Mouse (Mus musculus): ENCODE measurements around the gene Ppia. TPM values are rescaled to one million over a fixed set of nuclear protein-coding genes. Genes with fewer than 3 reads are reported as not detected.
A peak's percentile ranks its signal among the peaks of the same experiment; 100 is the strongest.

The Ppia gene
- polyA plus RNA-seq, 1 experiment from 2014 or later: 5,401 TPM

- WGBS: 92% methylated on average over 10 of the region's 10 CpGs
- Histone ChIP-seq H3K36me3 (ENCODE audit: control insufficient read depth, insufficient read depth, low read length) (peaks cover 61% of the 10 kb centered on the region), H3K27ac (ENCODE audit: low read depth, low read length) (no peak overlapping the region), H3K4me1 (replicated peaks; ENCODE audit: control insufficient read depth, insufficient read depth, low read length) (no peaks in the 10 kb centered on the region), H3K9me3 (ENCODE audit: control insufficient read depth, low read length) (no peaks in the 10 kb centered on the region), H3K9ac (ENCODE audit: low read depth, low read length) (no peak overlapping the region), H3K4me3 (ENCODE audit: low read depth, low read length) (no peak overlapping the region), H3K27me3 (replicated peaks; ENCODE audit: control insufficient read depth, insufficient read depth, low read length) (no peaks in the 10 kb centered on the region), H3K4me2 (no peak overlapping the region)
- no peak for ATAC-seq (replicated peaks; ENCODE audit: low FRiP score)
- DNase-seq (ENCODE audit: low spot score): no peak
Measured at GRCm38 (mm10) chr11:6398141-6398540, 17.1 kb upstream of the Ppia start.

- DNase-seq (ENCODE audit: low spot score) (no peak), ATAC-seq (replicated peaks; ENCODE audit: low FRiP score) (peak; percentile 35; the same call in 1 of the 2 replicates)
- no peaks in the 10 kb centered on the region for H3K27me3 ChIP-seq (replicated peaks; ENCODE audit: control insufficient read depth, insufficient read depth, low read length)
- no peak overlapping the region for H3K9ac ChIP-seq (ENCODE audit: low read depth, low read length)
- peaks cover 11% of the 10 kb centered on the region for H3K4me1 ChIP-seq (replicated peaks; ENCODE audit: control insufficient read depth, insufficient read depth, low read length)
- H3K36me3 ChIP-seq (ENCODE audit: control insufficient read depth, insufficient read depth, low read length): peaks cover 66% of the 10 kb centered on the region
- no peaks in the 10 kb centered on the region for H3K9me3 ChIP-seq (ENCODE audit: control insufficient read depth, low read length)
- H3K27ac ChIP-seq (ENCODE audit: low read depth, low read length): no peak overlapping the region
- no peak overlapping the region for H3K4me3 ChIP-seq (ENCODE audit: low read depth, low read length)
- WGBS: 85% methylated on average over 19 of the region's 19 CpGs
- H3K4me2 ChIP-seq: no peak overlapping the region
Measured at GRCm38 (mm10) chr11:6402515-6403510, 12.4 kb upstream of the Ppia start.

GRCm38 (mm10) chr11:6403830-6404405 is 11.3 kb upstream of the Ppia start:
- no peak for DNase-seq (ENCODE audit: low spot score)
- WGBS: 93% methylated on average over 5 of the region's 5 CpGs
- peaks cover 11% of the 10 kb centered on the region for H3K4me1 ChIP-seq (replicated peaks; ENCODE audit: control insufficient read depth, insufficient read depth, low read length)
- H3K27ac ChIP-seq (ENCODE audit: low read depth, low read length): no peak overlapping the region
- no peaks in the 10 kb centered on the region for H3K9me3 ChIP-seq (ENCODE audit: control insufficient read depth, low read length)
- peaks cover 57% of the 10 kb centered on the region for H3K36me3 ChIP-seq (ENCODE audit: control insufficient read depth, insufficient read depth, low read length)
- no peak overlapping the region for H3K9ac ChIP-seq (ENCODE audit: low read depth, low read length)
- no peak for ATAC-seq (replicated peaks; ENCODE audit: low FRiP score)
- no peaks in the 10 kb centered on the region for H3K27me3 ChIP-seq (replicated peaks; ENCODE audit: control insufficient read depth, insufficient read depth, low read length)
- H3K4me3 ChIP-seq (ENCODE audit: low read depth, low read length): no peak overlapping the region
- H3K4me2 ChIP-seq: no peak overlapping the region

- peaks cover 11% of the 10 kb centered on the region for H3K4me1 ChIP-seq (replicated peaks; ENCODE audit: control insufficient read depth, insufficient read depth, low read length)
- H3K9me3 ChIP-seq (ENCODE audit: control insufficient read depth, low read length): no peaks in the 10 kb centered on the region
- ATAC-seq (replicated peaks; ENCODE audit: low FRiP score): no peak
- H3K27ac ChIP-seq (ENCODE audit: low read depth, low read length): no peak overlapping the region
- no peak overlapping the region for H3K4me3 ChIP-seq (ENCODE audit: low read depth, low read length)
- H3K27me3 ChIP-seq (replicated peaks; ENCODE audit: control insufficient read depth, insufficient read depth, low read length): no peaks in the 10 kb centered on the region
- peaks cover 49% of the 10 kb centered on the region for H3K36me3 ChIP-seq (ENCODE audit: control insufficient read depth, insufficient read depth, low read length)
- no peak overlapping the region for H3K4me2 ChIP-seq
- 89% methylated on average over 9 of the region's 9 CpGs for WGBS
- no peak overlapping the region for H3K9ac ChIP-seq (ENCODE audit: low read depth, low read length)
- no peak for DNase-seq (ENCODE audit: low spot score)
Measured at GRCm38 (mm10) chr11:6404699-6405566, 10.3 kb upstream of the Ppia start.

- no peaks in the 10 kb centered on the region for H3K9me3 ChIP-seq (ENCODE audit: control insufficient read depth, low read length)
- 85% methylated on average over 4 of the region's 4 CpGs for WGBS
- ATAC-seq (replicated peaks; ENCODE audit: low FRiP score): no peak
- no peak overlapping the region for H3K4me2 ChIP-seq
- H3K4me3 ChIP-seq (ENCODE audit: low read depth, low read length): no peak overlapping the region
- H3K36me3 ChIP-seq (ENCODE audit: control insufficient read depth, insufficient read depth, low read length): peaks cover 45% of the 10 kb centered on the region
- no peak overlapping the region for H3K9ac ChIP-seq (ENCODE audit: low read depth, low read length)
- H3K4me1 ChIP-seq (replicated peaks; ENCODE audit: control insufficient read depth, insufficient read depth, low read length): peaks cover 15% of the 10 kb centered on the region
- H3K27me3 ChIP-seq (replicated peaks; ENCODE audit: control insufficient read depth, insufficient read depth, low read length): no peaks in the 10 kb centered on the region
- peak overlapping the region; percentile 33; the same call in 1 of the 2 replicates for H3K27ac ChIP-seq (ENCODE audit: low read depth, low read length)
- no peak for DNase-seq (ENCODE audit: low spot score)
Measured at GRCm38 (mm10) chr11:6405591-6406081, 9.6 kb upstream of the Ppia start.

GRCm38 (mm10) chr11:6406251-6407161 is 8.7 kb upstream of the Ppia start:
- WGBS: 51% methylated on average over 14 of the region's 14 CpGs
- H3K4me2 ChIP-seq: no peak overlapping the region

GRCm38 (mm10) chr11:6407162-6407621 is 8.1 kb upstream of the Ppia start:
- ATAC-seq (replicated peaks; ENCODE audit: low FRiP score): no peak
- DNase-seq (ENCODE audit: low spot score): no peak
- 83% methylated on average over 3 of the region's 3 CpGs for WGBS

More at GRCm38 (mm10) chr11:6406251-6407161, 8.7 kb upstream of the Ppia start:
- Histone ChIP-seq H3K4me1 (replicated peaks; ENCODE audit: control insufficient read depth, insufficient read depth, low read length) (peaks cover 15% of the 10 kb centered on the region), H3K9ac (ENCODE audit: low read depth, low read length) (no peak overlapping the region), H3K9me3 (ENCODE audit: control insufficient read depth, low read length) (no peaks in the 10 kb centered on the region), H3K27me3 (replicated peaks; ENCODE audit: control insufficient read depth, insufficient read depth, low read length) (no peaks in the 10 kb centered on the region), H3K27ac (ENCODE audit: low read depth, low read length) (peak overlapping the region; percentile 33; the same call in 1 of the 2 replicates), H3K36me3 (ENCODE audit: control insufficient read depth, insufficient read depth, low read length) (peaks cover 41% of the 10 kb centered on the region), H3K4me3 (ENCODE audit: low read depth, low read length) (no peak overlapping the region)
- no peak for ATAC-seq (replicated peaks; ENCODE audit: low FRiP score)
- DNase-seq (ENCODE audit: low spot score): no peak

More at GRCm38 (mm10) chr11:6407162-6407621, 8.1 kb upstream of the Ppia start:
- H3K9me3 ChIP-seq (ENCODE audit: control insufficient read depth, low read length): no peaks in the 10 kb centered on the region
- peaks cover 34% of the 10 kb centered on the region for H3K36me3 ChIP-seq (ENCODE audit: control insufficient read depth, insufficient read depth, low read length)
- H3K4me3 ChIP-seq (ENCODE audit: low read depth, low read length): no peak overlapping the region
- H3K4me1 ChIP-seq (replicated peaks; ENCODE audit: control insufficient read depth, insufficient read depth, low read length): peaks cover 15% of the 10 kb centered on the region
- H3K27ac ChIP-seq (ENCODE audit: low read depth, low read length): no peak overlapping the region
- no peak overlapping the region for H3K9ac ChIP-seq (ENCODE audit: low read depth, low read length)
- no peak overlapping the region for H3K4me2 ChIP-seq
- H3K27me3 ChIP-seq (replicated peaks; ENCODE audit: control insufficient read depth, insufficient read depth, low read length): no peaks in the 10 kb centered on the region
